Mouse (Mus musculus): Measurements from ENCODE around the gene Mtap. TPM values are rescaled to one million over a fixed set of nuclear protein-coding genes. Genes with fewer than 3 reads are reported as not detected.

Mtap gene
- polyA plus RNA-seq, 1 experiment from 2014 or later: 95.0 TPM

- 42% methylated on average over 3 of the region's 3 CpGs for WGBS
These were observed 9.4 kb downstream of the Mtap start for GRCm38 (mm10) chr4:89146291-89146690.

GRCm38 (mm10) chr4:89149261-89149660 lies 12.3 kb downstream of the Mtap start:
- H3K27ac ChIP-seq: no peak overlapping the region
- H3K27me3 ChIP-seq (ENCODE audit: insufficient read depth, poor library complexity, severe bottlenecking): no peaks in the 10 kb centered on the region
- DNase-seq (ENCODE audit: low spot score): no peak
- H3K9me3 ChIP-seq: no peaks in the 10 kb centered on the region
- no peak overlapping the region for H3K4me3 ChIP-seq
- no peaks in the 10 kb centered on the region for H3K4me1 ChIP-seq
- peaks cover 47% of the 10 kb centered on the region for H3K36me3 ChIP-seq

More at GRCm38 (mm10) chr4:89146291-89146690, 9.4 kb downstream of the Mtap start:
- Histone ChIP-seq H3K36me3 (peaks cover 34% of the 10 kb centered on the region), H3K4me1 (peaks cover 2% of the 10 kb centered on the region), H3K27ac (no peak overlapping the region), H3K27me3 (ENCODE audit: insufficient read depth, poor library complexity, severe bottlenecking) (no peaks in the 10 kb centered on the region), H3K4me3 (no peak overlapping the region), H3K9me3 (no peaks in the 10 kb centered on the region)
- no peak for DNase-seq (ENCODE audit: low spot score)

- H3K4me3 ChIP-seq: no peak overlapping the region
- DNase-seq (ENCODE audit: low spot score): no peak
- H3K36me3 ChIP-seq: peaks cover 73% of the 10 kb centered on the region
- H3K9me3 ChIP-seq: no peaks in the 10 kb centered on the region
- WGBS: 88% methylated on average over 3 of the region's 3 CpGs
- no peaks in the 10 kb centered on the region for H3K4me1 ChIP-seq
- H3K27ac ChIP-seq: no peak overlapping the region
- H3K27me3 ChIP-seq (ENCODE audit: insufficient read depth, poor library complexity, severe bottlenecking): no peaks in the 10 kb centered on the region
These were observed 24.5 kb downstream of the Mtap start for GRCm38 (mm10) chr4:89161389-89161788.

- H3K9me3 ChIP-seq: no peaks in the 10 kb centered on the region
- WGBS: 85% methylated on average over 5 of the region's 5 CpGs
- no peaks in the 10 kb centered on the region for H3K4me1 ChIP-seq
- H3K36me3 ChIP-seq: peaks cover 73% of the 10 kb centered on the region
- DNase-seq (ENCODE audit: low spot score): no peak
- no peaks in the 10 kb centered on the region for H3K27me3 ChIP-seq (ENCODE audit: insufficient read depth, poor library complexity, severe bottlenecking)
- no peak overlapping the region for H3K27ac ChIP-seq
- H3K4me3 ChIP-seq: no peak overlapping the region
These were observed 25.6 kb downstream of the Mtap start for GRCm38 (mm10) chr4:89162496-89162895.

GRCm38 (mm10) chr4:89163613-89164012 lies 26.7 kb downstream of the Mtap start:
- 91% methylated on average over 8 of the region's 8 CpGs for WGBS

GRCm38 (mm10) chr4:89164681-89165080 lies 27.8 kb downstream of the Mtap start:
- Histone ChIP-seq H3K4me3 (no peak overlapping the region), H3K36me3 (peaks cover 75% of the 10 kb centered on the region), H3K4me1 (no peaks in the 10 kb centered on the region), H3K9me3 (no peaks in the 10 kb centered on the region), H3K27me3 (ENCODE audit: insufficient read depth, poor library complexity, severe bottlenecking) (no peaks in the 10 kb centered on the region), H3K27ac (no peak overlapping the region)
- WGBS: 100% methylated on average over 2 of the region's 2 CpGs
- DNase-seq (ENCODE audit: low spot score): no peak

More at GRCm38 (mm10) chr4:89163613-89164012, 26.7 kb downstream of the Mtap start:
- H3K27me3 ChIP-seq (ENCODE audit: insufficient read depth, poor library complexity, severe bottlenecking): no peaks in the 10 kb centered on the region
- peaks cover 70% of the 10 kb centered on the region for H3K36me3 ChIP-seq
- no peak overlapping the region for H3K4me3 ChIP-seq
- no peaks in the 10 kb centered on the region for H3K9me3 ChIP-seq
- H3K27ac ChIP-seq: no peak overlapping the region
- H3K4me1 ChIP-seq: no peaks in the 10 kb centered on the region
- DNase-seq (ENCODE audit: low spot score): no peak

GRCm38 (mm10) chr4:89168877-89169276 lies 32.0 kb downstream of the Mtap start:
- Histone ChIP-seq H3K36me3 (peaks cover 78% of the 10 kb centered on the region), H3K9me3 (no peaks in the 10 kb centered on the region), H3K27me3 (ENCODE audit: insufficient read depth, poor library complexity, severe bottlenecking) (no peaks in the 10 kb centered on the region), H3K27ac (no peak overlapping the region), H3K4me3 (no peak overlapping the region), H3K4me1 (no peaks in the 10 kb centered on the region)
- WGBS: 91% methylated on average over 9 of the region's 9 CpGs
- peak; percentile 10 for DNase-seq (ENCODE audit: low spot score)

GRCm38 (mm10) chr4:89169739-89170138 lies 32.8 kb downstream of the Mtap start:
- peaks cover 77% of the 10 kb centered on the region for H3K36me3 ChIP-seq
- H3K4me1 ChIP-seq: no peaks in the 10 kb centered on the region
- peak; percentile 31 for DNase-seq (ENCODE audit: low spot score)
- H3K27me3 ChIP-seq (ENCODE audit: insufficient read depth, poor library complexity, severe bottlenecking): no peaks in the 10 kb centered on the region
- H3K4me3 ChIP-seq: no peak overlapping the region
- H3K9me3 ChIP-seq: no peaks in the 10 kb centered on the region
- no peak overlapping the region for H3K27ac ChIP-seq
- WGBS: 81% methylated on average over 4 of the region's 4 CpGs

GRCm38 (mm10) chr4:89170931-89171330 lies 34.0 kb downstream of the Mtap start:
- Histone ChIP-seq H3K27me3 (ENCODE audit: insufficient read depth, poor library complexity, severe bottlenecking) (no peaks in the 10 kb centered on the region), H3K36me3 (peaks cover 86% of the 10 kb centered on the region), H3K4me1 (no peaks in the 10 kb centered on the region), H3K4me3 (no peak overlapping the region), H3K9me3 (no peaks in the 10 kb centered on the region), H3K27ac (no peak overlapping the region)
- peak; percentile 57 for DNase-seq (ENCODE audit: low spot score)
- 93% methylated on average over 6 of the region's 6 CpGs for WGBS

- peaks cover 87% of the 10 kb centered on the region for H3K36me3 ChIP-seq
- 94% methylated on average over 14 of the region's 14 CpGs for WGBS
- H3K27me3 ChIP-seq (ENCODE audit: insufficient read depth, poor library complexity, severe bottlenecking): no peaks in the 10 kb centered on the region
- H3K4me1 ChIP-seq: no peaks in the 10 kb centered on the region
- H3K9me3 ChIP-seq: no peaks in the 10 kb centered on the region
- no peak for DNase-seq (ENCODE audit: low spot score)
- H3K4me3 ChIP-seq: no peak overlapping the region
- H3K27ac ChIP-seq: no peak overlapping the region
These were observed 36.1 kb downstream of the Mtap start for GRCm38 (mm10) chr4:89172873-89173605.

- Histone ChIP-seq H3K27ac (no peak overlapping the region), H3K27me3 (ENCODE audit: insufficient read depth, poor library complexity, severe bottlenecking) (no peaks in the 10 kb centered on the region), H3K36me3 (peaks cover 94% of the 10 kb centered on the region), H3K4me1 (no peaks in the 10 kb centered on the region), H3K9me3 (no peaks in the 10 kb centered on the region), H3K4me3 (no peak overlapping the region)
- no peak for DNase-seq (ENCODE audit: low spot score)
- WGBS: 90% methylated on average over 6 of the region's 6 CpGs
These were observed 40.8 kb downstream of the Mtap start for GRCm38 (mm10) chr4:89177514-89178307.

- Histone ChIP-seq H3K4me1 (no peaks in the 10 kb centered on the region), H3K27ac (no peak overlapping the region), H3K9me3 (no peaks in the 10 kb centered on the region), H3K4me3 (no peak overlapping the region), H3K27me3 (ENCODE audit: insufficient read depth, poor library complexity, severe bottlenecking) (no peaks in the 10 kb centered on the region), H3K36me3 (peaks cover 72% of the 10 kb centered on the region)
- 96% methylated on average over 5 of the region's 5 CpGs for WGBS
- DNase-seq (ENCODE audit: low spot score): peak; percentile 6
These were observed 43.2 kb downstream of the Mtap start for GRCm38 (mm10) chr4:89180121-89180520.

- no peaks in the 10 kb centered on the region for H3K27me3 ChIP-seq (ENCODE audit: insufficient read depth, poor library complexity, severe bottlenecking)
- H3K36me3 ChIP-seq: peaks cover 57% of the 10 kb centered on the region
- H3K4me3 ChIP-seq: no peak overlapping the region
- H3K4me1 ChIP-seq: no peaks in the 10 kb centered on the region
- H3K9me3 ChIP-seq: no peaks in the 10 kb centered on the region
- H3K27ac ChIP-seq: no peak overlapping the region
- peak; percentile 70 for DNase-seq (ENCODE audit: low spot score)
- 85% methylated on average over 2 of the region's 2 CpGs for WGBS
These were observed 44.7 kb downstream of the Mtap start for GRCm38 (mm10) chr4:89181656-89182055.

All from heart, embryonic 10.5 days (tissue).